In the genomic region with DNA sequence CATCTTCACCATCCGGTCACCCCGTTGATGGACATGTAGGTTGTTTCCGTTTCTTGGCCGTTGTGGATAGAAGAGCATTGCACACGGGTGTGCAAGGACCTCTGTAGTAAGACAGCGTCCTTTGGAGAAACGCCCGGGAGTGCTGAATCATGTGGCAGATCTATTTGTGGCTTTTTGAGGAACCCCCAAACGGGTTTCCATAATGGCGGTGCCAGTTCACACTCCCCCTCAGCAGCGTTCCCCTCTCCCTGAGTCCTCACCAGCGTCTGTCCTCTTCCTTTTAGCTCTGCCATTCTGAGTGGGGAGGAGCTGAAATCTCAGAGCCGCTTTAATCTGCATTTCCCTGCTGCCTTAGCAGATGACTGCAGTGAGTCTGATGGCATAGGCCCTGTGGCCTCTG, we compare ENCODE assay signal across 14 mouse cellular contexts.
DNase-seq lines count a peak whose midpoint lies in the region; ATAC-seq lines count a peak whose summit lies in the region.
"Had no signal": no experiment of that assay in that cellular context is flagged by ENCODE, and none has a peak within 500 bp of the region (broad histone marks: within the 10 kb centered on the region; RNA-seq: fewer than 3 reads in every experiment).

No protein-coding gene starts in this region.

- no peak overlapping the region for H3K4me3 ChIP-seq in forebrain, embryonic 14.5 days (ENCODE audit: low read depth, low read length)
- H3K4me3 ChIP-seq: hindbrain, embryonic 13.5 days; liver, embryonic 12.5 days; midbrain, embryonic 15.5 days had no signal

- no peak overlapping the region for H3K27ac ChIP-seq in forebrain, embryonic 14.5 days (ENCODE audit: low read depth, low read length)
- H3K27ac ChIP-seq: hindbrain, embryonic 13.5 days; liver, embryonic 12.5 days; midbrain, embryonic 15.5 days; stomach, postnatal 0 days had no signal

- no peak for ATAC-seq in forebrain, embryonic 14.5 days
- ATAC-seq: liver, embryonic 12.5 days; midbrain, embryonic 15.5 days had no signal

- DNase-seq in layer of hippocampus, adult 11-12 months (ENCODE audit: low spot score): peak; percentile 41
- no peak for DNase-seq in layer of hippocampus, postnatal 14 days (ENCODE audit: low spot score in 2 of 2)
- peak; percentile 75 to 85 for DNase-seq in frontal cortex, postnatal 36 days (ENCODE audit: low spot score in 2 of 2)
- peak; percentile 51 to 93 for DNase-seq in left cerebral cortex, postnatal 25 days (ENCODE audit: low spot score in 2 of 2)
- DNase-seq in right cerebral cortex, postnatal 25 days: peak; percentile 67
- DNase-seq in cerebellum, adult 11-12 months: no peak
- no peak for DNase-seq in B cell, adult 2 months
- DNase-seq in forebrain, embryonic 14.5 days (ENCODE audit: low spot score): no peak
- DNase-seq: kidney, adult 2 months; lung, postnatal 14 days had no signal

- H3K9ac ChIP-seq in forebrain, embryonic 14.5 days (ENCODE audit: low read length): no peak overlapping the region
- H3K9ac ChIP-seq: hindbrain, embryonic 13.5 days; liver, embryonic 12.5 days; midbrain, embryonic 15.5 days had no signal

- H3K36me3 ChIP-seq in forebrain, embryonic 14.5 days (ENCODE audit: control insufficient read depth, insufficient read depth, low read length): peaks cover 13% of the 10 kb centered on the region; the same call in 1 of the 2 replicates

- H3K4me1 ChIP-seq in forebrain, embryonic 14.5 days (ENCODE audit: control insufficient read depth, insufficient read depth, low read length): no peaks in the 10 kb centered on the region
- H3K4me1 ChIP-seq: liver, embryonic 12.5 days had no signal

- intact Hi-C loops in left cerebral cortex, postnatal 25 days (cut with DNase I): no loop called here

- H3K4me2 ChIP-seq in forebrain, embryonic 14.5 days (ENCODE audit: low read length): no peak overlapping the region
- H3K4me2 ChIP-seq: hindbrain, embryonic 13.5 days; liver, embryonic 12.5 days; midbrain, embryonic 15.5 days had no signal

- no peaks in the 10 kb centered on the region for H3K27me3 ChIP-seq in forebrain, embryonic 14.5 days (replicated peaks; ENCODE audit: control insufficient read depth, insufficient read depth, low read length)
- H3K27me3 ChIP-seq: hindbrain, embryonic 13.5 days; liver, embryonic 12.5 days; midbrain, embryonic 15.5 days had no signal

- 93% methylated on average over 13 of the region's 13 CpGs for WGBS in forebrain, embryonic 14.5 days

- no peaks in the 10 kb centered on the region for H3K9me3 ChIP-seq in forebrain, embryonic 14.5 days (replicated peaks; ENCODE audit: control insufficient read depth, low read length)
- H3K9me3 ChIP-seq: hindbrain, embryonic 13.5 days; liver, embryonic 12.5 days; midbrain, embryonic 15.5 days had no signal

Comparison
In these comparisons a context has a peak if more than half of its experiments do, and no peak if none do; other contexts are left out.
1. DNase-seq: peak in layer of hippocampus, adult 11-12 months (single experiment), frontal cortex, postnatal 36 days (2 of 2), left cerebral cortex, postnatal 25 days (2 of 2) and right cerebral cortex, postnatal 25 days (single experiment); none in layer of hippocampus, postnatal 14 days (0 of 2), cerebellum, adult 11-12 months (single experiment), B cell, adult 2 months (0 of 2) and forebrain, embryonic 14.5 days (single experiment).